Mouse (Mus musculus) neural tube, embryonic 14.5 days (tissue): ENCODE data around the gene Spata21. TPM values are rescaled to one million over a fixed set of nuclear protein-coding genes. Genes with fewer than 3 reads are reported as not detected.

ENCODE experiments used
- ATAC-seq: fragments of 200-750 bp; cut with Nextera tagmentation; 2 replicates; pipeline ENCODE4 v1.8.0; 2017; ENCODE audit warnings: low read depth, mild to moderate bottlenecking, moderate TSS enrichment, moderate library complexity
- H3K27ac ChIP-seq: fragments of 300-500 bp; sonication (generic); 2 replicates; pipeline ENCODE4 v1.5.1; 2014; ENCODE audit warnings: low read depth, mild to moderate bottlenecking, control low read depth, low read length, moderate library complexity, mixed read lengths
- H3K27me3 ChIP-seq: fragments of 300-500 bp; sonication (generic); 2 replicates; pipeline ENCODE4 v1.6.1; 2014; ENCODE audit warnings: low read length; ENCODE audit not compliant: control insufficient read depth, insufficient read depth
- H3K36me3 ChIP-seq: fragments of 300-500 bp; sonication (generic); 2 replicates; pipeline ENCODE4 v1.6.1; 2014; ENCODE audit warnings: low read length, mixed read lengths; ENCODE audit not compliant: control insufficient read depth, insufficient read depth
- H3K4me1 ChIP-seq: fragments of 300-500 bp; sonication (generic); 2 replicates; pipeline ENCODE4 v1.6.1; 2014; ENCODE audit warnings: low read length; ENCODE audit not compliant: control insufficient read depth, insufficient read depth
- H3K4me2 ChIP-seq: fragments of 300-500 bp; sonication (generic); 2 replicates; pipeline ENCODE4 v1.6.1; 2014; ENCODE audit warnings: mild to moderate bottlenecking, low read depth, low read length, control low read depth
- H3K4me3 ChIP-seq: fragments of 300-500 bp; sonication (generic); 2 replicates; pipeline ENCODE4 v1.5.1; 2014; ENCODE audit warnings: low read depth, low read length, control low read depth, mixed read lengths
- H3K9ac ChIP-seq: fragments of 300-500 bp; sonication (generic); replicated peaks from 2 replicates; pipeline ENCODE4 v1.6.1; 2014; ENCODE audit warnings: low read depth, mild to moderate bottlenecking, control low read depth, low read length, mixed read lengths
- H3K9me3 ChIP-seq: fragments of 300-500 bp; sonication (generic); 2 replicates; pipeline ENCODE4 v1.6.1; 2016; ENCODE audit warnings: low read length; ENCODE audit not compliant: control insufficient read depth
- WGBS: fragments of 180-500 bp; shearing (Covaris S2); extraction: QIAGEN DNeasy Blood & Tissue Kit; methylation state at CpG from one replicate; pipeline ENCODE4 v1.1.7; 2014; 5-methylcytosine and 5-hydroxymethylcytosine counted together
- polyA plus RNA-seq: library from polyadenylated mRNA; unstranded; fragments of >200 nt; fragmentation: Nextera tagmentation; extraction: Ambion mirVana; gene quantifications from 2 replicates; pipeline ENCODE4 v1.2.1, GENCODE M21; 2014

Spata21 gene
- polyA plus RNA-seq, 1 experiment from 2014 or later, result 0.50 TPM

DNA sequence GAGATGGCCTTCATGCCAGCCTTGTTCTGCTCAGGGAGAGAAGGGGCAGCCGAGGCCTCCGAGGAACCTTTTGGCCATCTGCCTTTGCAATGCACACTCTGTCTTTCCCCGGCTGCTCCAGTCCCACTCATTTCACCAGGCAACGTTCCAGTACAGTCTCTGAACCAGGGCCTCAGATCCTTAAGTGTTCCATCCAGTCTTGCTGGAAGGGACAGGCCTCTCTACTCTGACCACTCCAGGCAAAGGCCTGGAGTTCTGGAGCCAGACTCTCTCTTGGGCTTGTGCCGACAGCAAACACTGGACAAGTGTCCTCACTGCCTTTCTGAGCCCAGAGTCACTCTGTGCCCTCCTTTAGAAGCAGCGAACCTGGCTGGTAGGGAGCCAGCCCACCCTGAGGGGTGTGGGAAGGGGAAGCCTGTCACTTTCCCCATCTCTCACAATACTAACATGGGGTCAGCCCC, 26.4 kb downstream of the Spata21 start:
- Histone ChIP-seq H3K4me2 (no peak overlapping the region), H3K36me3 (peaks cover 39% of the 10 kb centered on the region), H3K9ac (no peak overlapping the region), H3K4me3 (no peak overlapping the region), H3K4me1 (no peaks in the 10 kb centered on the region), H3K9me3 (no peaks in the 10 kb centered on the region), H3K27me3 (no peaks in the 10 kb centered on the region), H3K27ac (no peak overlapping the region; the same call in 1 of the 2 replicates)
- no peak for ATAC-seq
- 84% methylated on average over 6 of the region's 6 CpGs for WGBS

- no peaks in the 10 kb centered on the region; the same call in 1 of the 2 replicates for H3K4me1 ChIP-seq
- no peaks in the 10 kb centered on the region for H3K27me3 ChIP-seq
- no peak for ATAC-seq
- no peaks in the 10 kb centered on the region for H3K9me3 ChIP-seq
- no peak overlapping the region for H3K4me3 ChIP-seq
- 94% methylated on average over 8 of the region's 8 CpGs for WGBS
- no peak overlapping the region for H3K27ac ChIP-seq
- H3K9ac ChIP-seq, result no peak overlapping the region
- H3K4me2 ChIP-seq, result no peak overlapping the region
- peaks cover 39% of the 10 kb centered on the region for H3K36me3 ChIP-seq
Observed at GRCm38 (mm10) chr4:141115398-141115797, 27.3 kb downstream of the Spata21 start.

DNA sequence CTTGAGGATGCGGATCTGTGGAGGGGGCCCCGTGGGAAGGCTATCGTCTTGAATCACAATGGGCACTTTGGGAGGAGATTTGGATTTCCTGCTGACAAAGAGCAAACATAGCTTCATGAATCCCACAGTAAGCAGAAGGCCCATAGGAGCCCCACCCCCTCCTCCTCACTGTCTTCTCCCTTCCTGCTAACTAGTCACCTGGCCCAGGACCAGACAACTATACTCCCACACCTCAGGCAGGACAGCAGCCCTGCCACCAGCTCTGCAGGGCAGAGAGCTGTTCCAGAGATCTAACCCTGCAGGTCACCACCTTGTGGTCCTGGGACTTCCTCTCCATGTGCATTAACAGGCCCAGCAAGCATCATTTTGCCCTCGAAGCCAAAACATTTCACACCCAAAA, 30.6 kb downstream of the Spata21 start:
- peaks cover 31% of the 10 kb centered on the region for H3K36me3 ChIP-seq
- no peak overlapping the region for H3K9ac ChIP-seq
- H3K4me2 ChIP-seq, result no peak overlapping the region
- no peaks in the 10 kb centered on the region for H3K27me3 ChIP-seq
- 73% methylated on average over 4 of the region's 4 CpGs for WGBS
- H3K4me1 ChIP-seq, result peaks cover 6% of the 10 kb centered on the region; the same call in 1 of the 2 replicates
- H3K9me3 ChIP-seq, result no peaks in the 10 kb centered on the region
- no peak overlapping the region for H3K27ac ChIP-seq
- no peak overlapping the region for H3K4me3 ChIP-seq
- ATAC-seq, result no peak

GRCm38 (mm10) chr4:141120700-141121099, 32.6 kb downstream of the Spata21 start:
- Histone ChIP-seq H3K4me2 (no peak overlapping the region), H3K27me3 (no peaks in the 10 kb centered on the region), H3K9ac (no peak overlapping the region), H3K36me3 (peaks cover 20% of the 10 kb centered on the region), H3K4me3 (no peak overlapping the region), H3K27ac (no peak overlapping the region), H3K9me3 (no peaks in the 10 kb centered on the region), H3K4me1 (peaks cover 6% of the 10 kb centered on the region; the same call in 1 of the 2 replicates)
- WGBS, result 22% methylated on average over 11 of the region's 11 CpGs
- ATAC-seq, result peak; percentile 78

DNA sequence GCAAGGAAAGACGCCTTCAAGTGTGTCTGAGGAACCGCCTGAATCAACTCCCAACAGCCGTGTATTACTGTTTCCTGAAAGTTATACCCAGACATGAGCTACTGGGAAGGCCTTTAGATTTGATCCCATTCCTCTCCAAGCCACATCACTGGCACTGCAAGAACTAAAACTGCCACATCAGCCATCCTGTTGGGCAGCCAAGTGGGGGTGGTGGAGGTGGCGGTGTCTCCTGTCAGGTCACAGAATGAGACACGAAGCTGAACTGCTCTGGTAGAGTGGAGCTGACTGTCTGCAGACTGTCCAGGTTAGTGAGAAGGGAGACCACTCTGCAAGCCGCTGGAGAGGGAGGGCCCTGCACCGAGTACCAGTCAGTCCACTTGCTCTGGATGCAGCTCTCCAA, 34.5 kb downstream of the Spata21 start:
- H3K9ac ChIP-seq, result no peak overlapping the region
- H3K4me3 ChIP-seq, result no peak overlapping the region
- no peak overlapping the region for H3K27ac ChIP-seq
- 0 out of 2 replicates have a peak, but pooled peaks cover 8% of the 10 kb centered on the region for H3K36me3 ChIP-seq
- ATAC-seq, result no peak
- H3K4me2 ChIP-seq, result no peak overlapping the region
- H3K9me3 ChIP-seq, result no peaks in the 10 kb centered on the region
- H3K27me3 ChIP-seq, result no peaks in the 10 kb centered on the region
- WGBS, result 89% methylated on average over 7 of the region's 7 CpGs
- peaks cover 6% of the 10 kb centered on the region; the same call in 1 of the 2 replicates for H3K4me1 ChIP-seq

DNA sequence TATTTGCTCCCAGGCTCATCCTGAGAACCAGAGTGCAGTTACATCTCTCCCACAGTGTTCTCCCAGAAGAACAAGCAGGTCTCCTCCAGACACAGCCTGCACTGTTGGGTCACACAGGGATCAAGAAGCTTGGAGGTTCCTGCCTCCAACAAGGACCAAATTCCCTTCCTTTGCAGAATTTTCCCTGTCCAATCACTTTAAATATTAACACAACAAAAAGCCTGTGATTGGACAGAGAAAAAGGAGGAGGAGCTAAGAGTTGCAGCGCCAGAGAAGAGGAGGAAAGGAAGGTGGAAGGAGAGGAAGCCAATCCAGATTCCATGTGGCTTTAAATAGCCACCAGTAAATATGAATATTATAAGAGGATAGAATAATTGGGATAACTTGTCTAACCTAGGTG, 34.9 kb downstream of the Spata21 start:
- Histone ChIP-seq H3K4me2 (no peak overlapping the region), H3K9me3 (no peaks in the 10 kb centered on the region), H3K36me3 (0 out of 2 replicates have a peak, but pooled peaks cover 4% of the 10 kb centered on the region), H3K27me3 (no peaks in the 10 kb centered on the region), H3K27ac (no peak overlapping the region), H3K4me1 (peaks cover 6% of the 10 kb centered on the region; the same call in 1 of the 2 replicates), H3K9ac (no peak overlapping the region), H3K4me3 (no peak overlapping the region)
- WGBS, result 35% methylated on average over 1 of the region's 1 CpGs
- no peak for ATAC-seq

DNA sequence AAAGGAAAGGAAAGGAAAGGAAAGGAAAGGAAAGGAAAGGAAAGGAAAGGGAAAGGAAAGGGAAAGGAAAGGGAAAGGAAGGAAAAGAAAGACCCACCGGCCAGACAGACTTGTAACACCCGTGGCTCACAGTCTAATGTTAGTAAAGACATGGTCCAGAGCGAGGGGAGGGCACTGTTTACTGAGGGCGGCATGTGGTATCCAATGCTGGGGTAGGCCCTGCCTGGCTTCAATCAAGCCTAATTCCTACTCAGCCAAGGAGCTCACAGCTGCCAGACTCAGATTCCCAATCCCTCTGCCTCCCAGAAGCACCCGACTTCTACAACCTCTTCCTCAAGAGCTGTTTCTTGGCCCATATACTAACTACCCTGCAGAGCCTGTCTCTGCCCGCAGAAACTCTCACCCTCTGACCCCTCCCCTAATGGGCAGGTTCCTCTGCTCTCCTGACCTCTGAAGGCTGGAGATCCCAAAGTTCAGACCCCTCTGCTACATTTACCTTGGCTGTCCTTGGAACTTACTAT, 41.1 kb downstream of the Spata21 start:
- H3K4me2 ChIP-seq, result no peak overlapping the region
- no peaks in the 10 kb centered on the region for H3K27me3 ChIP-seq
- 76% methylated on average over 6 of the region's 6 CpGs for WGBS
- no peaks in the 10 kb centered on the region for H3K36me3 ChIP-seq
- ATAC-seq, result no peak
- H3K9ac ChIP-seq, result no peak overlapping the region
- no peaks in the 10 kb centered on the region for H3K9me3 ChIP-seq
- no peak overlapping the region for H3K4me3 ChIP-seq
- H3K4me1 ChIP-seq, result peaks cover 11% of the 10 kb centered on the region
- no peak overlapping the region for H3K27ac ChIP-seq

- H3K27me3 ChIP-seq, result no peaks in the 10 kb centered on the region
- H3K4me3 ChIP-seq, result no peak overlapping the region
- H3K27ac ChIP-seq, result peak overlapping the region; percentile 41
- H3K4me1 ChIP-seq, result peaks cover 17% of the 10 kb centered on the region
- ATAC-seq, result no peak
- H3K4me2 ChIP-seq, result no peak overlapping the region
- H3K36me3 ChIP-seq, result no peaks in the 10 kb centered on the region
- H3K9me3 ChIP-seq, result no peaks in the 10 kb centered on the region
- no peak overlapping the region for H3K9ac ChIP-seq
- 81% methylated on average over 6 of the region's 6 CpGs for WGBS
Observed at GRCm38 (mm10) chr4:141130704-141131342, 42.7 kb downstream of the Spata21 start.

GRCm38 (mm10) chr4:141131531-141132061, 43.5 kb downstream of the Spata21 start:
- no peak for ATAC-seq
- H3K27me3 ChIP-seq, result no peaks in the 10 kb centered on the region
- no peak overlapping the region for H3K9ac ChIP-seq
- no peaks in the 10 kb centered on the region for H3K9me3 ChIP-seq
- H3K4me1 ChIP-seq, result peaks cover 19% of the 10 kb centered on the region
- no peaks in the 10 kb centered on the region for H3K36me3 ChIP-seq
- peak overlapping the region; percentile 41 for H3K27ac ChIP-seq
- H3K4me3 ChIP-seq, result no peak overlapping the region
- WGBS, result 30% methylated on average over 5 of the region's 5 CpGs
- no peak overlapping the region for H3K4me2 ChIP-seq
